Mouse (Mus musculus): ENCODE data around the gene Scrt2. TPM values are rescaled to one million over a fixed set of nuclear protein-coding genes. Genes with fewer than 3 reads are reported as not detected.
A peak's percentile ranks its signal among the peaks of the same experiment; 100 is the strongest.

Scrt2 gene
- polyA plus RNA-seq, 1 experiment from 2014 or later = not detected

- Histone ChIP-seq H3K9me3 (ENCODE audit: low read depth, low read length) (no peaks in the 10 kb centered on the region), H3K4me1 (ENCODE audit: insufficient read depth) (no peaks in the 10 kb centered on the region), H3K27ac (ENCODE audit: low read depth) (no peak overlapping the region), H3K4me3 (ENCODE audit: low read depth, low read length) (no peak overlapping the region), H3K27me3 (ENCODE audit: insufficient read depth, low read length) (peaks cover 4% of the 10 kb centered on the region; the same call in 1 of the 2 replicates), H3K9ac (no peak overlapping the region), H3K36me3 (ENCODE audit: insufficient read depth) (no peaks in the 10 kb centered on the region), H3K4me2 (no peak overlapping the region)
- WGBS = 60% methylated on average over 13 of the region's 13 CpGs
- DNase-seq (no peak), ATAC-seq (ENCODE audit: insufficient read depth) (no peak)
- TF ChIP-seq CTCF (IDR thresholded peaks at IDR 0.05; ENCODE audit: low read depth) = no peak
These were observed 20.4 kb downstream of the Scrt2 start for GRCm38 (mm10) chr2:152101761-152102160.

- Histone ChIP-seq H3K9me3 (ENCODE audit: low read depth, low read length) (no peaks in the 10 kb centered on the region), H3K4me1 (ENCODE audit: insufficient read depth) (no peaks in the 10 kb centered on the region), H3K4me2 (no peak overlapping the region), H3K36me3 (ENCODE audit: insufficient read depth) (no peaks in the 10 kb centered on the region), H3K27me3 (ENCODE audit: insufficient read depth, low read length) (peaks cover 4% of the 10 kb centered on the region; the same call in 1 of the 2 replicates), H3K27ac (ENCODE audit: low read depth) (no peak overlapping the region), H3K4me3 (ENCODE audit: low read depth, low read length) (no peak overlapping the region), H3K9ac (no peak overlapping the region)
- 50% methylated on average over 6 of the region's 6 CpGs for WGBS
- DNase-seq = no peak
- ATAC-seq (ENCODE audit: insufficient read depth) = no peak
- no peak for TF ChIP-seq CTCF (IDR thresholded peaks at IDR 0.05; ENCODE audit: low read depth)
These were observed 21.0 kb downstream of the Scrt2 start for GRCm38 (mm10) chr2:152102369-152102768.

GRCm38 (mm10) chr2:152104711-152105317 is 23.5 kb downstream of the Scrt2 start:
- 19% methylated on average over 17 of the region's 17 CpGs for WGBS
- peak overlapping the region; percentile 71 for H3K9ac ChIP-seq
- no peak overlapping the region for H3K27ac ChIP-seq (ENCODE audit: low read depth)
- H3K9me3 ChIP-seq (ENCODE audit: low read depth, low read length) = no peaks in the 10 kb centered on the region
- H3K27me3 ChIP-seq (ENCODE audit: insufficient read depth, low read length) = 0 out of 2 replicates have a peak, but pooled peaks cover 4% of the 10 kb centered on the region
- H3K4me2 ChIP-seq = peak overlapping the region; percentile 86
- ATAC-seq (ENCODE audit: insufficient read depth) (peak; percentile 44), DNase-seq (peak; percentile 18)
- no peaks in the 10 kb centered on the region for H3K36me3 ChIP-seq (ENCODE audit: insufficient read depth)
- peak overlapping the region; percentile 60 for H3K4me3 ChIP-seq (ENCODE audit: low read depth, low read length)
- TF ChIP-seq CTCF (IDR thresholded peaks at IDR 0.05; ENCODE audit: low read depth) = no peak
- no peaks in the 10 kb centered on the region for H3K4me1 ChIP-seq (ENCODE audit: insufficient read depth)

GRCm38 (mm10) chr2:152105318-152106224 is 24.2 kb downstream of the Scrt2 start, which contains the start of gene Srxn1:
Gene Srxn1 (plus strand): TSS chr2:152105516.
- H3K4me3 ChIP-seq (ENCODE audit: low read depth, low read length) = peak within 1 kb of the TSS; percentile 60
- no peaks in the 10 kb centered on the region for H3K9me3 ChIP-seq (ENCODE audit: low read depth, low read length)
- H3K4me1 ChIP-seq (ENCODE audit: insufficient read depth) = no peaks in the 10 kb centered on the region
- peak; percentile 71 for TF ChIP-seq CTCF (IDR thresholded peaks at IDR 0.05; ENCODE audit: low read depth)
- DNase-seq (peak; percentile 86), ATAC-seq (ENCODE audit: insufficient read depth) (peak; percentile 94)
- H3K27me3 ChIP-seq (ENCODE audit: insufficient read depth, low read length) = 0 out of 2 replicates have a peak, but pooled peaks cover 4% of the 10 kb centered on the region
- H3K4me2 ChIP-seq = peak within 1 kb of the TSS; percentile 86
- H3K27ac ChIP-seq (ENCODE audit: low read depth) = no peak within 1 kb of the TSS; the same call in 1 of the 2 replicates
- 2% methylated on average over 81 of the region's 84 CpGs for WGBS
- peak within 1 kb of the TSS; percentile 71 for H3K9ac ChIP-seq
- no peaks in the 10 kb centered on the region for H3K36me3 ChIP-seq (ENCODE audit: insufficient read depth)

GRCm38 (mm10) chr2:152106225-152106595 is 24.9 kb downstream of the Scrt2 start:
- WGBS = 76% methylated on average over 3 of the region's 3 CpGs

GRCm38 (mm10) chr2:152106597-152106996 is 25.3 kb downstream of the Scrt2 start:
- Histone ChIP-seq H3K27ac (ENCODE audit: low read depth) (no peak overlapping the region), H3K36me3 (ENCODE audit: insufficient read depth) (no peaks in the 10 kb centered on the region), H3K9me3 (ENCODE audit: low read depth, low read length) (no peaks in the 10 kb centered on the region), H3K4me3 (ENCODE audit: low read depth, low read length) (0 out of 2 replicates have a peak overlapping the region, but pooled peaks have one; percentile 60), H3K4me2 (peak overlapping the region; percentile 86; the same call in 1 of the 2 replicates), H3K4me1 (ENCODE audit: insufficient read depth) (no peaks in the 10 kb centered on the region), H3K9ac (no peak overlapping the region), H3K27me3 (ENCODE audit: insufficient read depth, low read length) (0 out of 2 replicates have a peak, but pooled peaks cover 4% of the 10 kb centered on the region)
- no peak for ATAC-seq (ENCODE audit: insufficient read depth)
- whole genome bisulfite sequencing = 94% methylated on average over 10 of the region's 10 CpGs
- TF ChIP-seq CTCF (IDR thresholded peaks at IDR 0.05; ENCODE audit: low read depth) = no peak
- no peak for DNase-seq

More at GRCm38 (mm10) chr2:152106225-152106595, 24.9 kb downstream of the Scrt2 start:
- Histone ChIP-seq H3K27ac (ENCODE audit: low read depth) (no peak overlapping the region), H3K4me2 (peak overlapping the region; percentile 86), H3K4me1 (ENCODE audit: insufficient read depth) (no peaks in the 10 kb centered on the region), H3K9me3 (ENCODE audit: low read depth, low read length) (no peaks in the 10 kb centered on the region), H3K27me3 (ENCODE audit: insufficient read depth, low read length) (0 out of 2 replicates have a peak, but pooled peaks cover 4% of the 10 kb centered on the region), H3K9ac (peak overlapping the region; percentile 71; the same call in 1 of the 2 replicates), H3K4me3 (ENCODE audit: low read depth, low read length) (peak overlapping the region; percentile 60), H3K36me3 (ENCODE audit: insufficient read depth) (no peaks in the 10 kb centered on the region)
- DNase-seq = no peak
- no peak for ATAC-seq (ENCODE audit: insufficient read depth)
- no peak for TF ChIP-seq CTCF (IDR thresholded peaks at IDR 0.05; ENCODE audit: low read depth)

- Histone ChIP-seq H3K4me1 (ENCODE audit: insufficient read depth) (no peaks in the 10 kb centered on the region), H3K4me2 (no peak overlapping the region), H3K36me3 (ENCODE audit: insufficient read depth) (no peaks in the 10 kb centered on the region), H3K9ac (no peak overlapping the region), H3K4me3 (ENCODE audit: low read depth, low read length) (no peak overlapping the region), H3K27ac (ENCODE audit: low read depth) (no peak overlapping the region), H3K27me3 (ENCODE audit: insufficient read depth, low read length) (0 out of 2 replicates have a peak, but pooled peaks cover under 1% of the 10 kb centered on the region), H3K9me3 (ENCODE audit: low read depth, low read length) (no peaks in the 10 kb centered on the region)
- WGBS = 73% methylated on average over 7 of the region's 7 CpGs
- ATAC-seq (ENCODE audit: insufficient read depth) (no peak), DNase-seq (no peak)
- TF ChIP-seq CTCF (IDR thresholded peaks at IDR 0.05; ENCODE audit: low read depth) = no peak
These were observed 27.4 kb downstream of the Scrt2 start for GRCm38 (mm10) chr2:152108702-152109101.
